Mouse (Mus musculus): ENCODE measurements around the gene Pabpc4. TPM values are rescaled to one million over a fixed set of nuclear protein-coding genes. Genes with fewer than 3 reads are reported as not detected.
"Not testable (repeated sequence)": the region's sequence is repeated elsewhere in the genome, so short reads cannot be mapped to it uniquely, and the experiment has no call there.

The Pabpc4 gene
- total RNA-seq, 2 experiments from 2014 or later: 246 to 255 TPM

GRCm38 (mm10) chr4:123247147-123247880 is 14.8 kb upstream of the Pabpc4 start:
- peak; percentile 71 for DNase-seq

GRCm38 (mm10) chr4:123248971-123249567 is 13.1 kb upstream of the Pabpc4 start:
- peak; percentile 83 for DNase-seq

GRCm38 (mm10) chr4:123252214-123252613 is 9.9 kb upstream of the Pabpc4 start:
- peak; percentile 47 for DNase-seq

- DNase-seq: no peak
Measured at GRCm38 (mm10) chr4:123254617-123255016, 7.5 kb upstream of the Pabpc4 start.

GRCm38 (mm10) chr4:123260071-123260746 is 1.9 kb upstream of the Pabpc4 start:
- peak; percentile 49 for DNase-seq

- DNase-seq: no peak
Measured at GRCm38 (mm10) chr4:123271063-123271462, 8.9 kb downstream of the Pabpc4 start.

- no peak for DNase-seq
Measured at GRCm38 (mm10) chr4:123280117-123280516, 18.0 kb downstream of the Pabpc4 start.

- peak; percentile 94 for DNase-seq
Measured at GRCm38 (mm10) chr4:123282500-123282899, 20.3 kb downstream of the Pabpc4 start.

- peak; percentile 56 for DNase-seq
Measured at GRCm38 (mm10) chr4:123282915-123283674, 20.9 kb downstream of the Pabpc4 start.

- DNase-seq: peak; percentile 55
Measured at GRCm38 (mm10) chr4:123283675-123284064, 21.5 kb downstream of the Pabpc4 start.

- DNase-seq: no peak
Measured at GRCm38 (mm10) chr4:123284731-123285624, 22.8 kb downstream of the Pabpc4 start.

- no peak for DNase-seq
Measured at GRCm38 (mm10) chr4:123286790-123287189, 24.6 kb downstream of the Pabpc4 start.

GRCm38 (mm10) chr4:123289038-123289437 is 26.9 kb downstream of the Pabpc4 start:
- DNase-seq: no peak

- DNase-seq: no peak
Measured at GRCm38 (mm10) chr4:123292390-123292789, 30.2 kb downstream of the Pabpc4 start.

- DNase-seq: no peak
Measured at GRCm38 (mm10) chr4:123292989-123293388, 30.8 kb downstream of the Pabpc4 start.

GRCm38 (mm10) chr4:123293661-123294443 is 31.7 kb downstream of the Pabpc4 start:
- no peak for DNase-seq

GRCm38 (mm10) chr4:123295026-123295425 is 32.9 kb downstream of the Pabpc4 start:
- DNase-seq: not testable (repeated sequence)

- DNase-seq: no peak
Measured at GRCm38 (mm10) chr4:123295516-123296147, 33.5 kb downstream of the Pabpc4 start.

GRCm38 (mm10) chr4:123296148-123296534 is 34.0 kb downstream of the Pabpc4 start:
- DNase-seq: no peak

All from heart, postnatal 4 days (tissue).